Mouse (Mus musculus) c-Kit-positive CD71-negative TER-119-negative erythroid progenitor cells, embryonic 14.5 days (primary cell): ENCODE results near the gene Parp3.

Experiments used
- DNase-seq: peaks from one replicate; pipeline ENCODE4 v3.0.0-alpha.2; 2013; ENCODE audit warnings: low read depth

The Parp3 gene

GRCm38 (mm10) chr9:106475046-106475445 lies 1.7 kb downstream of the Parp3 start:
- no peak for DNase-seq

DNA sequence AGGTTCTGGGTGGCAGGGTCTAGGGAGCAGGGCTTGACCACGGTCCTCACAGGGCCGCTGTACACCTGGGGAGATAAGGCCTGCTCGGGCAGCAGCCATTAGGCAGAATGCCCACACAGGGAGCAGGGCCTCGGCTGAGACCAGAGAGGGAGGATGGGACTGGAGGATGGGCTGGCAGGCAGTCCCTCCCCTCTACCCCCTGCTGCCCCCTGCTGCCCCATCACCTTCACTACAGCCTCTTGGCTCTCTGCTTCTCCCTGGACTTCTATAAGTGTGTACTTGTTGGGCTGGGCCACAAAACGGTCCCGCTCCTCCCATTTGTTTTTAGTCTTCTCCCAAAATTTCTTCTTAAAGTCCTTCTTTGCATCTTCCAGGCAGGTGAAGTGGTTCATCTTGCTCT lies 2.3 kb downstream of the Parp3 start:
- DNase-seq = no peak

DNA sequence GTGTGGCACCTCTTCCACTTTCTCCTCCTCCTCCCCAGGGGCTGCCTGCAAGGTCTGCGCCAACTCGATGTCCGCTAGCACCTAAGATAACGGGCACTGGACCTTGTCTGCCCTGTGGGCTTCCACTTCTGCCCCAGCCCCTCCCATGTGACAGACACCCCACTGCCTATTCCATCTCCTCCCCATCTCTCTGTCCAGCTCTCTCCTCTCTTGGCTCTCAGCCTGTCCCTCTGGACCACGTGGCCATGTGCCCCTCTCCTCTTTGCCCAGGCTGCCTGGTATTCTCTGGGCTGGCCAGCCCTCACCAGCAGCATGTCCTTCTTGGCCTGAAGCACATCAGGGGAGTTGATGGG lies 3.0 kb downstream of the Parp3 start:
- DNase-seq = no peak

DNA sequence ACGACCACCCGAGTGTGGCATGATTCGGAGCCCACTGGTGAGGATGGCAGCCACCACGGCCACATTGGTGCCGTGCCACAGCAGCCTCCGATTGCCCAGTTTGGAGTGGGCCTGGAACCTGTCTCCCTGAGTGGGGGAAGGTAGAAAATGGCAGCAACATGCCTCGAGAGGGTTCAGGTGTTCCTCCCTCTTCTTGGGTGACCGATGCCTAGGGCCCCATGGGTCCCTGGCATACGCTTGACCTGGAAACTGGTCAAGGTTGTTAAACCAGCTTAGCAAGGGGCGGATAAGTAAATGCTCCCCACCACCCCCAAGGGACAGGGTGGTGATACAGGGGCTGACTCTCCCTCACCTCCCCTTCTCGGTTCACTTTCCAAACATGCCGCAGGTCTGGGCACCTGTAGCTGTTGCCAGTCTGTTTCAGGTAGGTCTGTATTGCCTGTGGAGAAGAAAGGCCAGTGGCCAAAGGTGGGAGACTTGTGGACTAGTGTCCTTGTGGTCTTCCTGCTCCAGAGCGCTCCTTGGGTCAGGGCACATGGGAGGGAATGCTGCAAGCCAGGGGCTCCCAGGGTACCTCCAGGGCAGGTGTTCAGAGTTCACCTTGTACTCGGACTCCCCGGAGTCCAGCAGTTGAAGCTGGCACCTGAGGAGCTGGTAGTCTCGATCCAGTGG lies 3.5 kb downstream of the Parp3 start:
- no peak for DNase-seq

GRCm38 (mm10) chr9:106472321-106472720 lies 4.4 kb downstream of the Parp3 start:
- no peak for DNase-seq

DNA sequence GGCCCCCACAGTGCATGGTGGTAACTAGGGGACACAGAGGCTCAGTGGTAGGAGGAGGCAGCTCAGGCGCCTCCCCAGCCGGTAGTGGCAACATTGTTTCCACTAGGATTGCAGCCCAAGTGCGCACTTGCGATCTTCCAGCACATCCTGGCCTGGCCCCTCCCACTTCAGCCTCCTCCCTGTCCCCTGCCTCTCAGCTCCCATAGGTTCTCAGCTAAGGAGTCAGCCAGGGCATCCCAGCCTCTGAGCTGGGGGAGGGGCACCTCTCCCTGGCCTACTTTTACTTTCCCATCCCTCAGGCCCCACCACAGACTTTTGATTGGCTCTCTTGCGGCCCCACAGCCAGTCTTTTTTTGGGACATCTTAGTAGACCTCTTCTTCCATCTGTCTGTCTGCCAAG lies 4.9 kb downstream of the Parp3 start:
- DNase-seq = no peak

DNA sequence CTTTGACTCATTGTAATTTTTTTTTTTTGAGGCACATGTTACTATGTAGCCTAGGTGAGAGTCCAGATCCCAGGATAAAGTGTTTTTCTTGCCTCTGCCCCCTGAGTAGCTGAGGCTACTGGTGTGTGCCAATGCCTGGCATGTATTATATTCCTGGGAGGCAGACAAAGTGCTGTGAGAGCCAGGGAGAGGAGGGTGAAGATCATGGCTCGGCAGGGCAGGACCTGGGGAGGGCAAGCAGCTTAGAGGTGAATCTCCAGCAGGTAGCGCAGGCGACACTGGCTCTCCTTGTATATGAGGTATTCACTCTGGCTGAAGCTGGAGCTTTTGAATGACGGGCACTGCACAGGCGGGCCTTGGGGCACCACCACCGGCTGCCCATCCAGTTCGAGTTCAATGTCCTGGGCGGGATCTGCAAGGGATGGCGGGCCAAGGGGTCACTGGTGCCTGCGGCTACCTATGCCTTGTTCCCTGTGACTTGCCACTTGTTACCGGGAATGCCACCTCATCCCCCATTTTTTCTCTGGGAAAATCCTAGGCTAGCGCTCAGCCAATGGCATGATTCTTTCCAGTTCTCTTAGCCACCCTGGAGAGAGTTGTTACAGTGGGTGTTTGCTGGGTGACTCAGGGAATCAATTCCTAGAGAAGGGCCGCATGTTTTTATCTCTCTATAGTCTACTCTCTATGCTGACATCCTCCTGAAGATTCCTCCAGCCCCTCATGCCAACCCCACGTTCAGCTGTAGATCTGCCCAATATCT lies 5.6 kb downstream of the Parp3 start:
- no peak for DNase-seq

DNA sequence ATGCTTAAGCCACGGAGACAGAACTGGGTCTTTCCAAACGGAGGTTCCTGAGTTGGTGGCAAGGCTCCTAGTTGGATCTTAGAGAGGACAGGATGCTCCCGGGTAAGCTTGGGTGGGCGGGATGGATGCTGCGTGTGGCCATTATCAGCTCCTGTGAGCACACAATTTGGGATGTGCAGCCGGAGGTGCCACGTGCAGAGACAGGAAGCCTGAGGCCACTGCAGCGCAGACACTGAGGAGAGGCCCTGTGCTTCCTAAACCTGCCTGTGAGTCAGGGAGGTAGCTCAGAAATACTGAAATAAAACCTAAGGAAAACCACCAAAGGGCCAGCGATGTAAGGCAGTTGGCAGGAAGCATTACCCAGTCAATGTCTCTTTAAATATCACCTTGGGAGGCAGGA lies 7.0 kb downstream of the Parp3 start:
- DNase-seq = no peak

DNA sequence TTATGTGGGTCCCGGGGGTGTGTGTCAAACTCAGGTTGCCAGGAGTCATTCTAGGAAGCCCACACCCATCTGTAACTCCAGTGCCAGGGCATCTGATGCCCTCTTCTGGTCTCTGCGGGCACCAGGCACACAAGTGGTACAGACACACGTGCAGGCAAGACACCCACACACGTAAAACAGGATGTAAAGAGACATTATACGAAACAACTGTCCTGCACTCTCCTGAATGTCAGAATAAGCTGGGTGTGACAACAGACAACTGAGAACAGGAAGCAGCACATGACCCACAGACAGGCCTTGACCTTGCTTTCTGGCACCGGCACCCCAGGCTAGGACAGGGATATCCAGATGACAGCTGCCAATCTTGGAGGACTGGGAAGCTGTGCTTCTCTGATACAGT lies 7.4 kb downstream of the Parp3 start:
- no peak for DNase-seq

GRCm38 (mm10) chr9:106467746-106468145 lies 9.0 kb downstream of the Parp3 start:
- no peak for DNase-seq

DNA sequence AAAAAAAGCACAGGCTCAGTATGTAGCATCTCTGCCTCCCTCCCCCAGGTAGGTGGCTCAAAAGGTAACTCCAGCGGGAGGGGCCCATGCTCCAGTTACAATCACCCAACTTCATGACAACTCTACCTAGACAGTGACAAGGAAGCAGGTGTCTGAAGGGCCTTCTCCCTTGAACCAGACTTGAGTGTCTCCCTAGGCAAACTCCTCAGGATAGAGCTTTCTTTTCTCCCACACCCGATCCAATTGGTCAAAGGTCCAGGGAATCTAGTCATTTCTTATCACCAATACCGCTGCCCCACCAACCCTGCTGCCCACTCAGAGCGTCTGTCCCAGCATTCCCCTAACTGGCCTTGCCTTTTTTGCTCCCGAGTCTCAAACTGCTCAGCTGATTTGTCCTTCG lies 10.0 kb downstream of the Parp3 start:
- DNase-seq = no peak

- DNase-seq = no peak
Measured at GRCm38 (mm10) chr9:106465571-106466200, 11.1 kb downstream of the Parp3 start, which contains the start of gene Gpr62. Gene Gpr62, minus strand, starts transcription at chr9:106465938.

GRCm38 (mm10) chr9:106464751-106465541 lies 11.8 kb downstream of the Parp3 start:
- DNase-seq = no peak

- DNase-seq = no peak
Measured at GRCm38 (mm10) chr9:106463122-106464063, 13.4 kb downstream of the Parp3 start.

GRCm38 (mm10) chr9:106462430-106462800 lies 14.3 kb downstream of the Parp3 start:
- no peak for DNase-seq

DNA sequence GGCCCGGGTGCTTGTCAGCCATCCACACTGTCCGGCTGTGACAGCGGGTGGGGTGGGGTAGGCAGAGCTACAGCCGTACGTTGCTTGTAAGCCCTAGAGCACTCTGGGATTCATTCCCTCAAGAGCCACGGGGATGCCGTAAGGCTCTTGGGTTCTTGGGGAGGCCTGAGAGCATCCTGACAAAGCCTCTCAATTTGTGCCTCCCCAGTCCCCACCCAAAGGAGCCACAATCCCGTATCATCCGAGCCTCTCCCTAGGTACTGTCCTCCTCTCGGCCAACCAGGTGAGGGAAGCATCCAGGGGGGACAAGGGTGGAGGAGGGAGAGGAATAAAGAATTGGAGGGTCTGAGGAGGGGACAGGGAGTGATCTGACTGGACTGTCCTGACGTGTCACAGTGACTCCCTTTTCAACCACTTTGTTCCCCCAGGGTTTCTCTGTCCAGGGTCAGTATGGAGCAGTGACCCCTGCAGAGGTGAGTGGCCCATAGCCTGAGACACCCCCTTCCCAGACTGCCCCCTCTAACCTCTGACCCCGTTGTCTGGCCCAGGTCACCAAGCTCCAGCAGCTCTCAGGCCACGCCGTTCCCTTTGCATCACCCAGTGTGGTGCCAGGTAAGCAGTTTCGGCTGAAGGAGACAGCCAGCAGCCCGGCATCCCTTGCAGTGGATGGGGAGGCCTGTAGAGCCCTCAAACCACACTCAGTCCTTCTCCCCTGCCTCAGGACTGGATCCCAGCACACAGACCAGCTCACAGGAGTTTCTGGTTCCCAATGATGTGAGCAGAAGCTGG lies 14.9 kb downstream of the Parp3 start:
- no peak for DNase-seq

DNA sequence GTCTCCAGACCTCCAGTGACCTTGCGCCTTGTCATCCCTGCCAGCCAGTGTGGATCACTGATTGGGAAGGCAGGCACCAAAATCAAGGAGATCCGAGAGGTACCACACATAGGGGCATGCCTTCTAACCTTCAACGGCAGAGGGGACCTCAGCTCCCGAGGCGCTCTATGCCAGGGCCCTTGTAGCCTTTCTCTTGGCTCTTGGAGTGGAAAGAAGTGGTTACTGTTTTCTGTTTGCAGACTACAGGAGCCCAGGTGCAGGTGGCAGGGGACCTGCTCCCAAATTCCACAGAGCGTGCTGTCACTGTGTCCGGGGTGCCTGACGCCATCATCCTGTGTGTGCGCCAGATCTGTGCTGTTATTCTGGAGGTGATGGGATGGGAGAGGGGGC lies 15.7 kb downstream of the Parp3 start:
- DNase-seq = no peak

DNA sequence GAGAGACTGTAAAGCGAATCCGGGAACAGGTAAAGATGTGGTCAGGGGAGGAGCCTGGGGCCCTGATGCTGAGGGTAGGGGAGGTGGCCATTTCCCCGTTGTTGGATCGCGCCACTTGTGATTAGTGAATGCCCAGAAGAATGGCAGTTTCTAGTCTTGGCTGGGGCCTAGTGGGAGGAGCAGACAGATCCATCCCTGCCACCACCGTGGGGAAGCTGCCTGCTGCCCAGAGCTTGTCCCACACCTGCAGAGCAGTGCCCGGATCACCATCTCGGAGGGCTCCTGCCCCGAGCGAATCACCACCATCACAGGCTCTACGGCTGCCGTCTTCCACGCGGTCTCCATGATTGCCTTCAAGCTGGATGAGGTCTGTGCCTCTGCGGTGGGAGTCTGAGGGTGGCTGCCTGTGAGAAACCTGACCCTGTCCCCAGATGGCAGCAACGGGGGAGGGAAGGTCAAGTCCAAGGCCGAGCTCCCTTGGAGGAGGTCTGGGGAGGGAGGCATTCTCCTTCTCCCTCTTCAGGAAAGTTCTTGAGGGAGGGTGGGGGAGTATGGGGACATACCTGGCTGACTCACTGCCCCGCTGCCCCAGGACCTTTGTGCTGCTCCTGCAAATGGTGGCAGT lies 16.2 kb downstream of the Parp3 start:
- no peak for DNase-seq

DNA sequence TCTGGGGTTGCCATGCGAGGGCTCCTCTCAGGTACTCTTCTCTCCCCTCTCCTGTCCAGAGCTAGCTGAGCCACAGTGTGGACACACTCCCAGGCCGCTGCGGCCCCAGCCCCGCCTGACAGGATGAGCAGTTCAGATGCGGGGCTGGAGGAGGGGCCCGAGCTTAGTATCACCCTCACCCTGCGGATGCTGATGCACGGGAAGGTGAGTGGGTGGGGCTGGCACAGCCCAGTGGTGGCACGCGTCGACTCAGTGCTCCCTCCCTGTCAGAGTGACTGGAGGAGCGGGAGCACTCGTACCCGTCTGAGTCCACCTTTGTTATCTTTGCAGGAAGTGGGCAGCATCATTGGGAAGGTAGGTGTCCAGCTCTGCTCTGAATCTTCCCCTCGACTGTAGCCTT lies 16.8 kb downstream of the Parp3 start:
- DNase-seq = no peak

DNA sequence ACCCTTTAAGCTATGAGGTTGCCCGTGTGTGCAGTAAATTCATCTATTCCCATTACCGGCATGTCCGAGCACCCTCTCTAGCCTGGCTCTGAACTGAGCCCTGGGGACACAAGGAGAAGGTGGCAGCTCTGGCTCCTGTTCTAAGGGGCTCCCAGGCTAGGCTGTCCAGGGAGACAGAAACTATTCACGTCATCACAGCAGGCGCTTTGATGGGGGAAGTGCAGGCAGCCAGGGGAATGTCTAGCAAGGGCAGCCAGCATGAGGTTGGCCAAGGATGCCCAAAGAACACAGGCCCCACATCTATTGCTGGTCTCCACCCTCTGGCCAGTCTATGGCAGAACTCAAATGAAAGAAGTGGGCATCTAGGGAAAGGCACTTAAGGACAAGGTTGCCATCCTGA lies 18.8 kb downstream of the Parp3 start:
- DNase-seq = no peak
